Mouse (Mus musculus): Measurements from ENCODE around the gene Sftpa1.

Gene Sftpa1

GRCm38 (mm10) chr14:41162663-41163062, 31.1 kb downstream of the Sftpa1 start:
- peak; percentile 65 for DNase-seq

GRCm38 (mm10) chr14:41167278-41167677, 35.7 kb downstream of the Sftpa1 start:
- no peak for DNase-seq

GRCm38 (mm10) chr14:41168567-41168966, 37.0 kb downstream of the Sftpa1 start:
- no peak for DNase-seq

- DNase-seq, result no peak
Measured at GRCm38 (mm10) chr14:41170514-41170913, 38.9 kb downstream of the Sftpa1 start.

DNA sequence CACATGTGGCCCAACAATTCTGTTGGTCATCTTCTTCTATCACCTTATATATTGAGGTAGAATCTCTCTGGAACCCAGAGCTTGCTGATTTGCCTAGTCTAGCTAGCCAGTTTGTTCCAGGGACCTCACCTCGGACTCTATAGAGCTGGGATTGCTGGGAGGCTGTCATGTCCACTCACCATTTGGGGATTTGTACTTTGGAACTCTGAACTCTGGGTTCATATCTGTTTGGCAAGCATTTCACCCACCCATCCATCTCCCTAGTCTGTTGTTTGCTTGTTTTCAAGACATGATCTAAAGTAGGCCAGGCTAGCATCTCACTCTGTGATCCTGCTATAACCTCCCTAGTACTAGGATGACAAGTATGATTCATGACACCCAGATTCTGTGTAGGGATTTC, 43.2 kb downstream of the Sftpa1 start:
- no peak for DNase-seq

GRCm38 (mm10) chr14:41185059-41185821, 53.7 kb downstream of the Sftpa1 start, which contains the start of gene Sftpd:
Gene Sftpd, minus strand, starts transcription at chr14:41185149.
- peak; percentile 33 for DNase-seq
